Mouse (Mus musculus) embryonic facial prominence, embryonic 11.5 days (tissue): ENCODE data around the gene Pced1a. TPM values are rescaled to one million over a fixed set of nuclear protein-coding genes. Genes with fewer than 3 reads are reported as not detected.
"Not testable (repeated sequence)": the region's sequence is repeated elsewhere in the genome, so short reads cannot be mapped to it uniquely, and the experiment has no call there.

ENCODE experiments used
- ATAC-seq: fragments of 200-750 bp; cut with Nextera tagmentation; replicated peaks from 2 replicates; pipeline ENCODE4 v1.8.0; 2017; ENCODE audit warnings: low read depth; ENCODE audit not compliant: insufficient number of reproducible peaks, low FRiP score, low TSS enrichment
- DNase-seq: peaks from one replicate; pipeline ENCODE4 v3.0.0-alpha.2; 2015; ENCODE audit warnings: low spot score
- H3K27ac ChIP-seq: fragments of 300-500 bp; sonication (generic); replicated peaks from 2 replicates; pipeline ENCODE4 v1.5.1; 2014; ENCODE audit warnings: mild to moderate bottlenecking, low read depth, low read length, control low read depth
- H3K27me3 ChIP-seq: fragments of 300-500 bp; sonication (generic); 2 replicates; pipeline ENCODE4 v1.6.1; 2014; ENCODE audit warnings: mild to moderate bottlenecking, low read length, moderate library complexity, mixed read lengths; ENCODE audit not compliant: control insufficient read depth, insufficient read depth
- H3K36me3 ChIP-seq: fragments of 300-500 bp; sonication (generic); replicated peaks from 2 replicates; pipeline ENCODE4 v1.6.1; 2014; ENCODE audit warnings: low read depth, mild to moderate bottlenecking, low read length, moderate library complexity, mixed read lengths; ENCODE audit not compliant: control insufficient read depth, insufficient read depth
- H3K4me1 ChIP-seq: fragments of 300-500 bp; sonication (generic); 2 replicates; pipeline ENCODE4 v1.6.1; 2014; ENCODE audit warnings: low read length, mixed read lengths; ENCODE audit not compliant: control insufficient read depth, insufficient read depth
- H3K4me2 ChIP-seq: fragments of 300-500 bp; sonication (generic); 2 replicates; pipeline ENCODE4 v1.6.1; 2014; ENCODE audit warnings: low read depth, mild to moderate bottlenecking, control low read depth, low read length, moderate library complexity
- H3K4me3 ChIP-seq: fragments of 300-500 bp; sonication (generic); 2 replicates; pipeline ENCODE4 v1.5.1; 2014; ENCODE audit warnings: low read depth, low read length, control low read depth
- H3K9ac ChIP-seq: fragments of 300-500 bp; sonication (generic); replicated peaks from 2 replicates; pipeline ENCODE4 v1.6.1; 2014; ENCODE audit warnings: mild to moderate bottlenecking, control low read depth, low read length
- H3K9me3 ChIP-seq: fragments of 300-500 bp; sonication (generic); replicated peaks from 2 replicates; pipeline ENCODE4 v1.6.1; 2016; ENCODE audit warnings: mild to moderate bottlenecking, low read length, inconsistent platforms, mixed read lengths; ENCODE audit not compliant: control insufficient read depth
- WGBS: fragments of 180-500 bp; shearing (Covaris S2); extraction: QIAGEN DNeasy Blood & Tissue Kit; methylation state at CpG from one replicate; pipeline ENCODE4 v1.1.7; 2014; 5-methylcytosine and 5-hydroxymethylcytosine counted together
- polyA plus RNA-seq: library from polyadenylated mRNA; unstranded; fragments of >200 nt; fragmentation: Nextera tagmentation; extraction: Ambion mirVana; gene quantifications from 2 replicates; pipeline ENCODE4 v1.2.1, GENCODE M21; 2014

Pced1a gene
- polyA plus RNA-seq, 1 experiment from 2014 or later, result 10.0 TPM

DNA sequence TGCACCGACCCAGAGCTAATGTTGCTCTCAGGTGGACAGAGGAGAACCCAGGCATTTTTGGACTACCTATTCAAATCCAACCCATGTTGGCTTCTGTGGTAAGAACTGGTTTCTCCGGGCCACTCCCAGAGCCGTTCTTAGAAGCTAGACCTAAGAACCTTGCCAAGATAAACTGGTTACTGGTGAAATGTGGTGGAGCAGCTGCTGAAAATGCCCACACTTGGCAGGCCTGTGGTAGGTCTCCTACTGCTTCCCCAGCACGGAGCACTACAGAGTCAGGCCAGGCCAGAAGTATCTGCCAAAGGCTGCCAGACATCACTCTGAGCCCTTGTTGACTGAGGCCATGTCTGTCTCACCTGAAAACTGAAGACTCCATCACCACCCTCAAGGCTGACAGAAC lies 49.5 kb downstream of the Pced1a start:
- 79% methylated on average over 4 of the region's 4 CpGs for WGBS
- Histone ChIP-seq H3K4me3 (no peak overlapping the region), H3K4me1 (no peaks in the 10 kb centered on the region), H3K9ac (no peak overlapping the region), H3K27ac (no peak overlapping the region), H3K36me3 (no peaks in the 10 kb centered on the region), H3K4me2 (no peak overlapping the region), H3K9me3 (no peaks in the 10 kb centered on the region), H3K27me3 (no peaks in the 10 kb centered on the region)
- ATAC-seq (no peak), DNase-seq (no peak)

DNA sequence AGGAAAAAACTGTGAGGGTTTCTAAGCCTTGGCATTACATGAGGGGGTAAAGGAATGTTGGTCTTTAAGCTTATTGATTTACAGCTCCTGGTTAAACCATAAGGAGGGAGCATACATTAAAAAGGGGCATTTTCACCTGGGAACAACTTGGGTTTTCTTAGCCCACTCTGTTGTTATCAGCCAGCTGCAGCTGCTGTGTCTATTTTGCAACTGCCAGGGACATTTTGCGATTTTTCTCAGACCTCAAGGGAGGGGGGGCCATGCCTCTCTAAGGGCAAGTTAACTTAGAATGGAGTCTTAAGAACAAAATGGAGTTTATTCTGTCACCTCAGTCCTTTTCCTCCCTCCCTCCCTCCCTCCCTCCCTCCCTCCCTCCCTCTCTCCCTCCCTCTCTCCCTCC lies 51.5 kb downstream of the Pced1a start:
- not testable (repeated sequence) for H3K27ac ChIP-seq, H3K27me3 ChIP-seq, H3K4me1 ChIP-seq, DNase-seq, H3K9ac ChIP-seq, H3K4me3 ChIP-seq, H3K9me3 ChIP-seq, H3K4me2 ChIP-seq, H3K36me3 ChIP-seq, ATAC-seq
- 57% methylated on average over 1 of the region's 1 CpGs for whole genome bisulfite sequencing

DNA sequence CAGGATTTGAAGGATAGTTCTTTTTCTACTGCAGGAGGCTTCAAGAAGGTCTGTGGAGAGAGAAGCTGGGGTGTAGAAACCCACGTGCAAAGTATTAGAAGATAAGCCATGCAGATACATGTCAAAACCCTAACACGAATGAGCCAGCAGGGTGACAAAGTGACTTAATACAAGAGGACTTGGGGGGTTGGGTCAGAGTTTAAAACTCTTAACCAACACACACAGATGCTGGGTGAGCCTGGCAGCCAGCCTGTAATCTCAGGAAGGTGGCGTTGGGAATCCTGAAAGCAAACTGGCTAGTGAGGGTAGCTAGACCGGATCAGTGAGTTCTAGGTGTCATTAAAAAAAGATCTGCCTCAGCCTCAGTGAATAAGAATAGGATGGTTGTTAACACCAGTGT lies 57.1 kb downstream of the Pced1a start:
- H3K4me1 ChIP-seq, result no peaks in the 10 kb centered on the region
- H3K27me3 ChIP-seq, result peaks cover 22% of the 10 kb centered on the region
- DNase-seq, result no peak
- no peak overlapping the region for H3K9ac ChIP-seq
- no peak overlapping the region for H3K4me2 ChIP-seq
- no peak overlapping the region for H3K4me3 ChIP-seq
- no peaks in the 10 kb centered on the region for H3K9me3 ChIP-seq
- WGBS, result 66% methylated on average over 4 of the region's 4 CpGs
- no peaks in the 10 kb centered on the region for H3K36me3 ChIP-seq
- no peak overlapping the region for H3K27ac ChIP-seq
- no peak for ATAC-seq

Other genes starting within 250 kb of the Pced1a start
- gene Snrpb, start 245.3 kb downstream of the Pced1a start, polyA plus RNA-seq, result 756 and 782 TPM in 2 replicates
- gene Tmc2, start 229.5 kb downstream of the Pced1a start, polyA plus RNA-seq, result not detected in 2 replicates
- 356 and 411 TPM in 2 replicates for gene Nop56, start 150.3 kb downstream of the Pced1a start, polyA plus RNA-seq
- 145 and 160 TPM in 2 replicates for gene Idh3b, start 140.2 kb downstream of the Pced1a start, polyA plus RNA-seq
- 1.3 and 1.4 TPM in 2 replicates for gene Ebf4, start 129.5 kb downstream of the Pced1a start, polyA plus RNA-seq
- gene Cpxm1, start 27.1 kb downstream of the Pced1a start, polyA plus RNA-seq, result 53.0 and 54.3 TPM in 2 replicates
- gene Gm28372, start 19.5 kb downstream of the Pced1a start, polyA plus RNA-seq, result not detected in 2 replicates
- not detected in 2 replicates for gene 1700020A23Rik, start 19.4 kb downstream of the Pced1a start, polyA plus RNA-seq
- not detected in 2 replicates for gene Tmem239, start 18.2 kb downstream of the Pced1a start, polyA plus RNA-seq
- 81.9 and 84.8 TPM in 2 replicates for gene Vps16, start 362 bp downstream of the Pced1a start, polyA plus RNA-seq
- 96.8 and 105 TPM in 2 replicates for gene Ptpra, start 25.6 kb upstream of the Pced1a start, polyA plus RNA-seq
- 77.4 and 83.0 TPM in 2 replicates for gene Mrps26, start 139.0 kb upstream of the Pced1a start, polyA plus RNA-seq
- gene Oxt, start 151.5 kb upstream of the Pced1a start, polyA plus RNA-seq, result not detected in 2 replicates
- gene Avp, start 157.9 kb upstream of the Pced1a start, polyA plus RNA-seq, result not detected in 2 replicates
- 23.8 and 24.7 TPM in 2 replicates for gene Fastkd5, start 205.3 kb upstream of the Pced1a start, polyA plus RNA-seq
- 19.8 and 19.9 TPM in 2 replicates for gene Ubox5, start 205.3 kb upstream of the Pced1a start, polyA plus RNA-seq
- 0.79 and 1.1 TPM in 2 replicates for gene Lzts3, start 218.1 kb upstream of the Pced1a start, polyA plus RNA-seq
- gene Ddrgk1, start 240.0 kb upstream of the Pced1a start, polyA plus RNA-seq, result 45.0 and 45.1 TPM in 2 replicates
- gene Itpa, start 242.9 kb upstream of the Pced1a start, polyA plus RNA-seq, result 131 and 136 TPM in 2 replicates